Mouse (Mus musculus): ENCODE data around the gene Trim33. TPM values are rescaled to one million over a fixed set of nuclear protein-coding genes. Genes with fewer than 3 reads are reported as not detected.

The Trim33 gene
- polyA plus RNA-seq, 1 experiment from 2014 or later = 45.8 TPM

GRCm38 (mm10) chr3:103405871-103406765 is 127.0 kb downstream of the Trim33 start:
- Histone ChIP-seq H3K4me1 (peaks cover 14% of the 10 kb centered on the region), H3K9me3 (no peaks in the 10 kb centered on the region), H3K36me3 (no peaks in the 10 kb centered on the region), H3K4me3 (no peak overlapping the region), H3K27me3 (no peaks in the 10 kb centered on the region), H3K27ac (replicated peaks) (no peak overlapping the region), H3K9ac (replicated peaks) (no peak overlapping the region), H3K4me2 (replicated peaks) (no peak overlapping the region)
- ATAC-seq (ENCODE audit: low FRiP score, low read depth) = no peak
- WGBS = 90% methylated on average over 11 of the region's 11 CpGs

Other genes with a start within 250 kb of the Trim33 start
- gene Nras, start 221.0 kb upstream of the Trim33 start, polyA plus RNA-seq (2016; fragmentation: Nextera tagmentation; extraction: Ambion mirVana) = 141 and 150 TPM in 2 replicates
- gene Ampd1, start 205.3 kb upstream of the Trim33 start, polyA plus RNA-seq (2016; fragmentation: Nextera tagmentation; extraction: Ambion mirVana) = 0.16 and 0.18 TPM in 2 replicates
- 2.5 and 3.5 TPM in 2 replicates for gene Dennd2c, start 176.7 kb upstream of the Trim33 start, polyA plus RNA-seq (2016; fragmentation: Nextera tagmentation; extraction: Ambion mirVana)
- 228 and 240 TPM in 2 replicates for gene Bcas2, start 107.6 kb upstream of the Trim33 start, polyA plus RNA-seq (2016; fragmentation: Nextera tagmentation; extraction: Ambion mirVana)